Mouse (Mus musculus) frontal cortex, adult (tissue): ENCODE results near the gene Stra6.

Experiments
- ATAC-seq: cut with Nextera tagmentation; 2 replicates; pipeline ENCODE4 v1.9.2; 2017; ENCODE audit warnings: mild to moderate bottlenecking, moderate library complexity, mixed read lengths; ENCODE audit not compliant: low TSS enrichment

Stra6 gene

GRCm38 (mm10) chr9:58095977-58096376 lies 32.4 kb downstream of the Stra6 start:
- no peak for ATAC-seq

- ATAC-seq = peak; percentile 80
Measured at GRCm38 (mm10) chr9:58096629-58097301, 33.2 kb downstream of the Stra6 start.

GRCm38 (mm10) chr9:58099836-58100565 lies 36.4 kb downstream of the Stra6 start:
- ATAC-seq = no peak

GRCm38 (mm10) chr9:58102013-58102412 lies 38.4 kb downstream of the Stra6 start:
- peak; percentile 62 for ATAC-seq

GRCm38 (mm10) chr9:58103647-58104046 lies 40.1 kb downstream of the Stra6 start:
- ATAC-seq = no peak

- no peak for ATAC-seq
Measured at GRCm38 (mm10) chr9:58105595-58106169, 42.1 kb downstream of the Stra6 start.

GRCm38 (mm10) chr9:58107494-58107893 lies 43.9 kb downstream of the Stra6 start:
- no peak for ATAC-seq

GRCm38 (mm10) chr9:58110787-58111186 lies 47.2 kb downstream of the Stra6 start:
- no peak for ATAC-seq

GRCm38 (mm10) chr9:58111431-58111830 lies 47.8 kb downstream of the Stra6 start:
- peak; percentile 74 for ATAC-seq

GRCm38 (mm10) chr9:58112321-58112751 lies 48.7 kb downstream of the Stra6 start:
- no peak for ATAC-seq

GRCm38 (mm10) chr9:58112866-58113278 lies 49.3 kb downstream of the Stra6 start:
- no peak for ATAC-seq

- ATAC-seq = no peak
Measured at GRCm38 (mm10) chr9:58113279-58113884, 49.8 kb downstream of the Stra6 start.

GRCm38 (mm10) chr9:58114019-58114418 lies 50.4 kb downstream of the Stra6 start:
- no peak for ATAC-seq

- ATAC-seq = no peak
Measured at GRCm38 (mm10) chr9:58115297-58115925, 51.8 kb downstream of the Stra6 start.

- ATAC-seq = peak; percentile 35; the same call in 1 of the 2 replicates
Measured at GRCm38 (mm10) chr9:58116024-58116651, 52.5 kb downstream of the Stra6 start.

- no peak for ATAC-seq
Measured at GRCm38 (mm10) chr9:58118671-58119070, 55.1 kb downstream of the Stra6 start, which contains the start of gene Ccdc33. TSS of gene Ccdc33 (minus strand) at chr9:58118823.

- no peak for ATAC-seq
Measured at GRCm38 (mm10) chr9:58125085-58125484, 61.5 kb downstream of the Stra6 start.

GRCm38 (mm10) chr9:58125811-58126210 lies 62.2 kb downstream of the Stra6 start:
- no peak for ATAC-seq

- ATAC-seq = no peak
Measured at GRCm38 (mm10) chr9:58128926-58129413, 65.4 kb downstream of the Stra6 start.

GRCm38 (mm10) chr9:58129508-58129907 lies 65.9 kb downstream of the Stra6 start:
- ATAC-seq = no peak

- ATAC-seq = no peak
Measured at GRCm38 (mm10) chr9:58130909-58131308, 67.3 kb downstream of the Stra6 start.
